Mouse (Mus musculus): ENCODE data around the gene Btbd1.
A peak's percentile ranks its signal among the peaks of the same experiment; 100 is the strongest.

The Btbd1 gene

DNA sequence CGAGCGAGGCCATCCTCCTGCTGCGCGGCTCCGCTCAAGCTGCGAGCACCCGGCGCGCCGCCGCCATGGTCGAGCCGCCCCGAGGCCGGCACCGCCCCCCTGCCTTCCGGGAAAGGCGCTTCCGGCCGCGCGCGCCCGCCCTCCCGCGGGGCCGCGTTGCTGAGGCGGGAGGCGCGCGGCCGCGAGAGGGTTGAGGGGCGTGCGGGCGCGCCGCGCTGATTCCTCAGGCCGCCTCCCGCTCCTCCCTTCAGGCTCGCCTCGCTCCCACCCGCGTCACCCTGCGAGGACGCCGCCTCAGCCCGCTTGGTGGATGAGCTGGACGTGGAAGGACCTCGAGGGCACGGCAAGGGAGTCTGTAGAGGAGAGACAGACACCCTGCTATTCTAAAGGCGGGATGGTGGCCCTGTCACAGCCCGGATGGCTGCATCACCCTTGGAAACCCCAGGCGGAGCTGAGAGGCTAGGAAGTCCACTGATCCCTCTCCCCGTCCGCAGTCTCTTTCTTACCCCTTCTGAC, at the start of gene Btbd1:
Gene Btbd1, minus strand, starts transcription at position 53 of the 516 bp plus-strand sequence.
- peak; percentile 83 to 85 for DNase-seq (ENCODE audit: low spot score in 2 of 2)

DNA sequence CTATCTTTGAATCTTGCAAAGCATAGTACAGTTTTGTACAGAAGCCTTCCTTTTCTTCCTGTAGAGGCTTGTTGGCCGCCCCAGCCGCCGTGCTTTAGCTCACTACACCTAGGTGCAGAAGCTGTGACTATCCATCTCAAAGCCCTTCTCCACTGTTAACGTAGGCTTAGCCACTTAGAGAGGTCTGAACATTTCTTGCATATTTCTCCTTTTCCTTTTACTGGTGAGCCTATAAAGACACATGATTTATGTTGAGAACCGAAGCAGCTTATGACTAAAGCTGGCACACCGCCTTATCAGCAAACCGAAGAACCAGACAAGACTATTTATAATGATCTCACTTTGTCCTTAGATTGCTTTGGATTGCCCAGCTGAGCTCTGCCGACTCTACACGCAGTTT, 46.1 kb upstream of the Btbd1 start:
- no peak for DNase-seq (ENCODE audit: low spot score in 2 of 2)

DNA sequence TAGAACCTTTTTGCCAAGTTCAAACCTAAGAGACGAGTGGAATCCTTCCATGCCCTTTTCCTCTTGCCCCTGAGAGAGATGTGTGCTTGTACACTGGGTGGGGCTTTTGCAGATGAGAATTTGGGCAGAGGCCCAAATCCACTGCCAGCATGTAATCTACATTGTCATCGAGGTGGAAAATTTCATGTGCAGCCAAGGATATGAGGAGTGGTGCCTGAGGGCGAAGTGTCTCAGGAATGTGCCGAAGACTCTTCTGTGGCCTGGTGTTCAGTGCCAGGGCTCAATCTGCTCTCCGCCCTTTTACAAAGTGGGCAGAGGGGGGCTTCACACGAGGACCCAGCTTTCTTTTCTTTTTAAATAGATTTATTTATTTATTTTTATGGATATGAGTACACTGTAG, 45.4 kb upstream of the Btbd1 start:
- DNase-seq (ENCODE audit: low spot score in 2 of 2) = no peak

DNA sequence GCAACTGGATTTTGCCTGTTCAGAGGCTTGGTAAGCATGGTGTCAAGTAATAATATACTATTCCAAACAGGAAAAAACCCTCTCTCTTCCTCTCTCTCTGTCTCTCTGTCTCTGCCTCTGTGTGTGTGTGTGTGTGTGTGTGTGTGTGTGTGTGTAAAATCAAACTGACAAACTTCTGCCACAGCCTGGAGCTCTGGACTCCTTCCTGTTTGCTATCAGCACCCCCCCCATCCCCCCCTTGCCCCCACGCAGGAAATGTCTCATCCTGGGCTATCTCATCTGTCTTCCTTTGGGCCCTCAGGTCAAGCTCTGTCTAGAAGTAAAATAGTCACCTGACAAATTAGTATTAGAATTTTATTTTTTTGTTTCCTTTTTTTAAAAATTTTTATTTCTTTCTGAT, 44.6 kb upstream of the Btbd1 start:
- DNase-seq (ENCODE audit: low spot score in 2 of 2) = no peak

DNA sequence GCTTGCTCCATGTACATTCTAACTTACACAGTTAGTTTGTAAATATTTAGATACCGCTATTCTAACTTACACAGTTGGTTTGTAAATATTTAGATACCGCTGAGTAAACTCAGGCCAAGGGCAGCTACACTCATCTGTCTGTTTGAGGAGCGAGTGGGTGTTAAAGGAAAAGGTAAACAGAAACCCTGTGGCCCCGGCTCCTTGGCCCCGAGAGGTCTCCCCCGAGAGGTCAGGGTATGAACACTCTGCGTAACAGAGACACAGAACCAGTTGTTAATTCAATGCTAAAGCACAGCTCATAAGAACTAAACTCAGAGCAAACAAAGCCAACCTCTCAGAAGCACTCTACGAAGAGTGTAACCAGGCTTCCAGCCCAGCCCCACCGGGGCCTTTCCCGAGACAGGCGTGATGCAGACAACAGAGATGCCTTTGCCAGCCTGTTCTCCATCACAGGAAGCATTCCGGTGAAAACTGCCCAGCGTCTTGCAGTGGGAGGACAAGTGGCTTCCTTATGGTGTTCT, 43.3 kb upstream of the Btbd1 start:
- no peak for DNase-seq (ENCODE audit: low spot score in 2 of 2)

DNA sequence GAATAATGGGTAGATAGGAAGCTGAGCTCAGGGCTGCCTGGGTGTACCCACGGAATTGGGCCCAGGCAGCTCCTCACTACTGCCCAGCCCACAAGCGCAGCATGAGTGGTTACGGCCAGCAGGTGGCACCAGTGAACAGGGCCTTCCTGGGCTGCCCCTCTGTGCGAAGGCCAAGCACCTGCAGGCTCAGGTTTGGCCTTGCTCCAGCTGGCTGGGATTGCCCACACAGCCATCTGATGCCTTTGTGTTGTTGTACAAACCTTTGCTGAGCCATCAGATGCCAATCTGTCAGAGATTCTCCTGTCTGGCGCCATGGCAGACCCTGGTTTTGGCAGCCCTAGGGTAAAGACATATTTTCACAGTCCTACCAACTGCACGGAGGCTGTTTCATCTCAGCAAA, 38.9 kb upstream of the Btbd1 start:
- DNase-seq (ENCODE audit: low spot score in 2 of 2) = peak; percentile 65 to 67

DNA sequence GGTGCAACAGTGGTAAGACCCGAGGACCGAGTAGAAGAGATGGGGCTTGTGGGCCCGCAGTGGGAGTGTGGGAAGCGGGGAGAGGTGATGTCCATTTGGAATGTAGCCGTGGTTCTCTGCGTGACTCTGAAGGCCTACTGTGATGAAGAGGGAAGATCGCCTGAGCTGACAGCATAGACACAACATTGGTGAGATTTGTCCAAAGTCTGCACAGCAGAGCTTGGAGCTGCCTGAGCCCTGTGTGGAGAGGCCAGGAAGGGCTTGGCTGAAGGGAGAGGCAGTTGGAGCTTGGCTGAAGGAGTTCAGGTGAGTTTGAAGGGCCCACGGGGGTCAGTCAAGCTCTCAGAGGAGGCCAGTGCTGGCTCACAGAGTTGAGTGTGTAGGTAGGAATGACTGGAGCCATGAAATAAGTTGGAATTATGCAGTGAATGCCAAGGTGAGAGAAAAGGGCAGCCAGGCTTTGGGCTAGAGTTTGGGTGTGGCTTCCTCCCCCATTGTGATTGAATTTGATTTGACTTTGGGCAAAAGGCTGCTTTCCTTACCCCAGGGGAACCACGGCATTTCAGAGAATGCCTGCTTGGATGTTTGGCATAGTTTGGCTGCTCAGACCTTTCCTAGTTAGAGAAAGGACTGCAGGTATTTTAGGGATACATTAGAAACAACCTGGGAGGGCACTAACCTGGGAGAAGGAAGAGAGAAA, 38.1 kb upstream of the Btbd1 start:
- DNase-seq (ENCODE audit: low spot score in 2 of 2) = no peak

DNA sequence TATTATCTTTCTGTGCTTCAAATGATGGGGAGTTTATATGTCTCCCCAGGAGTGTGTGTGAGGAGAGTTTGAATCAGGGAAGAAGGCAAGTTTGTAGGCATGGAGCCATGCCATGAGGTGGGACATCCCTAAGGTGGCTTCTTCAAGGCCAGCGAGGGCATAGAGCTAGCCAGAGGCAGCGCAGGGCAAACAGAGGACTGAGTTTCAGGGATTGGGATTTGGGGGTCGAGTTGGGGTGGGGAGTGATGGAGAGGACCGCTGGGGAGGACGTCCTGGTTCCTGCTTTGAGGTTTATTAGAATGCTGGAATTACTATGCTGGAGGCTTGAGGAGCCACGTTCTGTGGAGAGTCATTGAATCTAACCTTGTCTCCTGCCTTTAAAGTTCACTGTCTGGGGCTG, 36.7 kb upstream of the Btbd1 start:
- DNase-seq (ENCODE audit: low spot score in 2 of 2) = no peak

DNA sequence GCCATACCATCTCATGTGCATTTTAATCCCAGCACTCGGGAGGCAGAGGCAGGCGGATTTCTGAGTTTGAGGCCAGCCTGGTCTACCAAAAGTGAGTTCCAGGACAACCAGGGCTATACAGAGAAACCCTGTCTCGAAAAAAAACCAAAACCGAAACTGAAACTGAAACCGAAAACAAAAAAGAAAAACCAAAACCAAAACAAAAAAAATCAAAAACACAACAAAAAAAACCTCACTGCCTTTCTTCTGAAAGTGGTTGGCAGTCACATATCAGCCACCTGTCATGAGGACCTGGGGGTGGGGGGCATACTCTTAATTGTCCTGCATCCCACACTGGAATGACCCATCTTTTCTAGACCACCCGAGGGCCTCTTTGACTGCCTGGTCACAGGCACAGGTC, 35.3 kb upstream of the Btbd1 start:
- DNase-seq (ENCODE audit: low spot score in 2 of 2) = no peak

DNA sequence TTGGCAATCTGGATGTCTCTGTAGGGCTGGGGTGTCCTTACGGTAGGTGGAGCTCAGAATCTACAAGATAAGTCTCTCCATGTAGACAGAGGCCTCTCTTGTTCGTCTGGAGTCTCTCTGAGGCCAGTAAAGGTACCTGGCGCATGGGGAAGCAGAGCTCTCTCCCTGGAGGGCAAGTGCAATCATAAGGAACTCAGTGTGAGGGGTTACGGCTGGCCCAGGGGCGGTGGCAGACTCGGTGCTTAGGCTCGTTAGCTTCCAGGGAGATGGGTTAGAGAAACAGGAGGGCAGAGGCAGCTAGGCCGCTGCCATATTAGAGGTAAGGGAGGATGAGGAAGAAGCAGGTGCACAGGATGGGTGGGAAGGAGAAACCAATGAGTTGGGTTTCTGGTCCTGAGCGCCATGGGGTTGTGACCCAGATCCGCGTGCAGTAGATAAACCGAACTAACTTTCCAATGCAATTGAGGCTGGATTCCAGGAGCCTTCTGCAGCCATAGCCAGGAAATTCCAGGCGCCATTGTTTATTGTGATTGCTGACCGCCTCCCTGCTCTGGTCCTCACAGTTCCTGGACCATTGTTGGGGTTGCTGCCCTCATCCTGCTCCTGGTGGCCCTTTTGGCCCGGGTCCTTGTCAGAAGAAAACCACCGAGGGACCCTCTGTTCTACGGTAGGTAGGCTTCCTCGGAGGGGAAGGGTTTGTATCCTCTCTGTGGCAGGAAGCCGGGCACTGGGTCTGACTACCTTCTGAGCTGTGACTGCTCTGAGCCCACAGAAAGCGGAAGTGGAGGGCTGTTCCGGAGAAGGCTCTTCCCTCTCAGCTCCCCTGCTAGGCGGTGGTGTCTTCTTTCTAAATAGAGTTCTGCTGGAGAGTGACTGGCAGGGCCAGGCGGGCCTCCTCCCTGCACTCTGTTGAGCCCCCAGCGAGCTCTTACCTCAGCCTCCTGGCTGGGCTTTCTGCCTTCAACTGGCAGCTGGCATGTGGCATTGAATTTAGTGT, 33.7 kb upstream of the Btbd1 start:
- DNase-seq (ENCODE audit: low spot score in 2 of 2) = peak; percentile 90

DNA sequence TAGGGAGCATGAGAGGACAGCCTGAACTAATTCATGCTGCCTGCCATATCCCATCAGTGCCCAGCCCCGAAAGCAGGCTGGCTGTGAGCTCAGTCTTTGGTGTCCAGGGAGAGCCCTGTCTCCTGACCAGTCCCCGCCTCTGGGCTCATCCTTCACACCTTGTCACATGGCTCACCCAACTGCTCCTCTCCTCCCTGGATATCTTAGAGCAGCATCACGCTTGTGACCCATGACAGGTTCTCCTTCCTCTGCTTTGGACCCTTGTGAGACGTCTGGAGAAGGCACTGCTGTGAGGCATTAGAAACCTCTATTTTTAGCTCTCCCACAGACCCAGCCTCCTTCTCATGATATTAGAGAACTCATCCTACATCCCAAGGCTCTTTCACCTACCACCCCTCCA, 32.7 kb upstream of the Btbd1 start:
- DNase-seq (ENCODE audit: low spot score in 2 of 2) = no peak

DNA sequence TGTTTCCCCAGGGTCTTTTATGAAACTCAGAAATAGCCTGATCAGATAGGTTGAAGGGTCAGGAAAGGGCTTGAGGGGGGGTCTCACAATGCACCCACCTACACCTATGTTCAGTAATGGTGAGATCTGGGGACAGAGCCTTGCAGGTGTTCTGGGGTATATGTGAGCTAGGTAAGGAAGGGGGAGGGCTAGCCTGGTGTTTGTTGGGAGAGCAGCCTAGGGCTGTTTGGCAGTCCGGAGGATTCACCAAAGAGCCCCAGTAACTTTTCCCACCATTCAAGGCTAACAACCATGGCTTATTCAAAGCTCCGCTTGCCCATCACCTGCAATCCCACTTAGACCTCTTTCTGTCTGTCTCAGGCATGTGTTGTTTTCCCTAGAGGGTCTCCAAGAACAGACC, 32.2 kb upstream of the Btbd1 start:
- DNase-seq (ENCODE audit: low spot score in 2 of 2) = no peak

DNA sequence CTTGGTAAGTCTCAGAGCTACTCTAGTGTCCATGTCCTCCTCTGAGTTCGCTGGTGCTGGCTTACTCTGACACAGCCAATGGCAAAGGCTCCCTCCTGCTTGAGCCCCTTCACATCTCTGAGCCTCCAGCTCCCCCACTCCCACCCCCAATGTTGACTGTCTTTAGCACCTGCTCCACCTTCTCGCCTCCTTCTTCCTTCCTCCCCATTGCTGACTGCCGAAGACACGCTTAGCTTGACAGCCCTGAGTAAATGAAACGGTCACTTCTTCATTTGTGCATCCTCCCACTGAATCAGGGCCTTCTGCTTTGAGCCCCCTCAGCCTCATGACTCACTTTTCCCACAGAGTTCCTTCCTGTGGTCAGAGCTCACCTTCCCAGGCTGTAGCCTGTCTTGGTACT, 31.8 kb upstream of the Btbd1 start:
- DNase-seq (ENCODE audit: low spot score in 2 of 2) = peak; percentile 75 to 80

DNA sequence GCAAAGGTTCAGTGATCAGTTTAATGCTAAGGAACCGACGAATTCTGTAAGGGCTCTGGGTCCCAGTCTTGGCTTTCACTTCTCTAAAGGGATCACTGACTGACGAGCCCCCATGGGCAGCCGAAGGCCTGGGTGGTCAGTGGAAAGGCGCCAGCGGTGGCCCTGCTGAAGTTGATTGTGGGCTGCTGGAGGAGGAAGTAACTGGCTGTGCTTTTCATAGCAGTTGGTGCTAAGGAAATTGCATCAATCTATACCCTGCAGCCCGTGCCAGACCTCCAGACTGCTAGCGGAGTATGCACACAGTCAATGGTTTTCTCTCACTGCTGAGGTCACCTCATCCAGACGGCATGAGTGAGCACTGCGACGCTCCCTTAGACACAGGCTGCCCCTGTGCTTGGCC, 30.8 kb upstream of the Btbd1 start:
- peak; percentile 70 for DNase-seq (ENCODE audit: low spot score in 2 of 2)

DNA sequence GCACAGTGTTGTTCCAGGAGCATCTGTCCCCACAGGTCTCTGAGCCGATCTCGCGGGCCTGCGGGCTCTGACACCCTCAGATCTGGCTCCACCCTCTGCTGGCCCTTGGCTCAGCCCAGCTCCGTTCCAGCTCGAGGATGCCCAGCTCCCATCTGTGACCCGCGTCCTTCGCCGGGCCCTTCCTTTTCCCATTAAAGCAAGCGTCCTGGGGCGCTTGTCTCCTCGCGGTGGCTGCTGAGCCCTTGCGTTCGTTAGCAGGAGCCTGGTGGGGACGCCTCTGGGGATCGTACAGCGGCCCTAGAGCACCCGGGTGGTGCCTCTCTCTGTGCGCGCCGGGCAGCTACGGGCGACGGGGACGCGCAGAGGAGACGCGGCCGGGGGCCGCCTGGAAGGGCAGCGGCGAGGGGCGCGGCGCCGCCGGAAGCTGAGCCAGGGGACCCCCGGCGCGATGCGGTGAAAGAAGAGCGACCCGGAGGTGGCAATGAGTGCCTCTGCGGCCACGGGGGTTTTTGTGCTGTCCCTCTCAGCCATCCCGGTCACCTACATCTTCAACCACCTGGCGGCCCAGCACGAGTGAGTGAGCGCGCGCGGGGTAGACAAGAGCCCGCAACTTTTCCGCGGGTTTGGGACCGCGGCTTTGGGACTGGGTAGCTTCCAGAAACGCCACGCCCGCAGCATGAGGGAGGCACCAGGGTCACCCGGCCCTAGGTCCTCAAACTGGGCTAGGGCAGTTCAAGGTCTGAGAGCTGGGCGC, 29.9 kb upstream of the Btbd1 start, which contains the start of gene Tm6sf1:
Gene Tm6sf1, plus strand, starts transcription at position 34 of the 754 bp plus-strand sequence.
- DNase-seq (ENCODE audit: low spot score in 2 of 2) = peak; percentile 52 to 55

DNA sequence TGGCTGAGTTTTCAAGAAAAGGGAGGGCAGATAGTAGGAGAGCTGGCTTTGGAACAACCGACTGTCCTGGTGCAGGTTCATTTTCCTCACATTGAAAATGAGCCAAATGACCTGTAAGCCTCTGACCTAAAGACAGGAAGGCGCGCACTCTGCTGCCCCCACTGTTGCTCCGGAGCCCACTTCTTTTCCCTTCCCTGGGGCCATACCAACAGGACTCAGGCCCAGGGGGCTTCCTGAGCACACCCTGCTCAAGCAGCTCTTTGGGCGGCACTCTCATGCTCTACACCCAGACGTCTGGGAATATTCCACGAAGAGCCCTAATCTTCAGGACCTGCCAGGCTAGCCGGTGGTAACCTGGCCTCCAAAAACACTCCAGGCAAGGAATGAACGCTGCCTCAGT, 29.0 kb upstream of the Btbd1 start:
- no peak for DNase-seq (ENCODE audit: low spot score in 2 of 2)

DNA sequence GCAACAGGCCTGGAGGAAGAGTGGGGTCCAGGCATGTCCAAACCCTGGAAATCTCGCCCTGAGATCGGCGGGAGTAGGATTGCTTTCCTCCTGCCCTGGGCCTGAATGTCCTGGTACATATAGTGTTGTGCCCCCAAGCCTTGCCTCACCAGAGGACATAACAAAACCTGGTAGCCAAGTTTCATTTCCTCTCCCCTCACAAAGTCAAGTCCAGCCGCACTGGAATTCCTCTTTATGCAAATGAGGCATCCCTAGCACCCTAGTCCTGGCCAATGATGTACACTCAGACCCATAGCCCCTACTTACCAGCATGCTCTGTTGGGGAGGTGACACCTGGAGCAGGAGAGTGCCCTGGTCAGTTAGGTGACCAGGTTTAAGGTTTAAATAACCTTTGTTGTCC, 27.0 kb upstream of the Btbd1 start:
- DNase-seq (ENCODE audit: low spot score in 2 of 2) = peak in 1 of 2 experiments; percentile 36

DNA sequence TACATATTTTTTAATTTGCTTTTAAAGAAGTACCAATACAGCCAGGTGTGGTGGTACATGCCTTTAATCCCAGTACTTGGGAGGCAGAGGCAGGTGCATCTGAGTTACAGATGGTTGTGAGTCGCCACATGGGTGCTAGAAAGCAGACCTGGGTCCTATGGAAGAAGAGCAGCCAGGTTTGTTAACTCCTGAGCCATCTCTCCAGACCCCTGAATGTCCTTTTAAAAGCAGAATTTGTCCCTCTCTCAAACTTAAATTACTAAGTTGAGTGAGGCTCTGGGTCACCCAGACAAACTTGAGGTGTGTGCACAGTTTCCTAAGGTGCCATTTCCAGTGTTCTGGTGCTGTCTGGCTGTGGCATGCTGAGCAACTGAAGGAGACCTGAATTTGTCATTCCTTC, 26.5 kb upstream of the Btbd1 start, which contains the start of gene Gm10160:
Gene Gm10160, minus strand, starts transcription at position 101 of the 400 bp plus-strand sequence.
- no peak for DNase-seq (ENCODE audit: low spot score in 2 of 2)

DNA sequence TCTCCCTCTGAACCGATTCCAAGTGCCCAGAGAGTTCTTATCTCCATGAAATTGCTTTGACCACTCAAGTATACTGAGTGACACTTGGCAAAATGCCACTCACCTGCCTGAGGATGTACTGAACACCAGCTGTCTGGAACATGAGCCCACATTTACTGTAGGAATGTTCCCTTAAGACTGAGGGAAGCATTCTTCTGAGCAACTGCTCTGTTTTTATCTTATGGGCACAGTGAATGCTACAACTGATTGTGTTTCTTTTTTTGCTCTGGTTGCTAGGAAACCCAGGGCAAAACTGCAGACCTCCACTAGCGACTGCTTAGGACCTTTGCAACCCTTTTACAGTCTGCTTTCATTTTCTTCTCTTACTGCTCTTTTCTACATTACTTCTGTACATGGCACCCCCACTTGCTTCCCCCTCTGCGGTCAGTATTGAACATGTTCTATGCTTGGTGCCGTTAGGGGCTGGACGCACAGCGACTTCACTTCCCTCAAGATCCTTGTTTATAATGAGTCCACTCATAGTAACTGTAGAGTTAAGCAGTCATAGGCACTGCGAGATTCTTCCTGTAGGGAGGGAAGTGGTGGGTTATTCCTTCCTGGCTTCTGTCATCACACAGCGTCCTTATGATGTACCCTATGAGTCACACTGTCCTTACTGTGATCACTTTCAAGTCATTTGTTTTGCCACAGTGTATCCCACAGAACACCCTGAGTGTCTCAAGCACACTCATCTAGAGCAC, 25.5 kb upstream of the Btbd1 start:
- DNase-seq (ENCODE audit: low spot score in 2 of 2) = peak in 1 of 2 experiments; percentile 34

DNA sequence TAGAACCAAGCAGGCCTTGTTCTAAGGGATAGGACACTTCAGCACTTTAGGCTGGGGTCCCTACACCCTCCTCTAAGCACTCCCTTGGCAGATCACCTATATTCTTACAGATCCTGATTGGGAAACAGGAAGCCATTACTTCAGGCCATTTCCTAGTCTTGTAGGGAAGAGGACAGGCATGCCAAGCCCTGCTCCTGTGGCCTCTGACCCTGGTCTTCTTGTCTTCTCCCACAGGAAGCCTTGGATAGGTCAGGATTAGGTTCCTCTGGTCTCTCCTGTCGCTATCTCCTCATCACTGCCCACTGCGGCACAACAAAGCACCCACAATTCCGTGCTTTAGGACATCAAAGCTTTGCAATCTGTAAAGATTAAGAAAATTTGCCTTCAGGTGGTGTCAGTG, 22.5 kb upstream of the Btbd1 start:
- no peak for DNase-seq (ENCODE audit: low spot score in 2 of 2)

DNA sequence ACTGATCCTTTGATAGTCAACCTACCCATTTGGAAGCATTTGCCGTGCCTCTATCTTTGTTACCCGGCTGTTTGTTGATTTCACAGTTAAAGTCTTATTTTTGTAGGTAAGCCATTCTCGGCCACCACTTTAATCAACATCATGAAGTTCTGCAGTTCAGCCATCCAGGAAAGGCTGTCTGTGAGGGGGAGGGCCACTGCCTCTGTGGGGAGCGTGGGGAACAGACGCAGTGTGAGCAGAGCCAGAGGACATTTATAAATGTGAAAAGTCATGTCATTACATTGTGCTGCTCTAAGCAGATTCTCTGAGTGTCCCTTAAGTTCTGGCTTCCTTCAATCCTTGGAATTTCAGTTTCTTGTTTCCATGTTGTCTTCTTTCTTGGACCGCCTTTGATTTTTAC, 20.9 kb upstream of the Btbd1 start:
- DNase-seq (ENCODE audit: low spot score in 2 of 2) = no peak
